Mouse (Mus musculus): ENCODE data around the gene Gm10037. TPM values are rescaled to one million over a fixed set of nuclear protein-coding genes. Genes with fewer than 3 reads are reported as not detected.
"Not testable (repeated sequence)": the region's sequence is repeated elsewhere in the genome, so short reads cannot be mapped to it uniquely, and the experiment has no call there.

Gene Gm10037
- polyA plus RNA-seq (2015; fragmentation: Nextera tagmentation; extraction: Ambion mirVana): 1.1 TPM in 2 replicates

DNA sequence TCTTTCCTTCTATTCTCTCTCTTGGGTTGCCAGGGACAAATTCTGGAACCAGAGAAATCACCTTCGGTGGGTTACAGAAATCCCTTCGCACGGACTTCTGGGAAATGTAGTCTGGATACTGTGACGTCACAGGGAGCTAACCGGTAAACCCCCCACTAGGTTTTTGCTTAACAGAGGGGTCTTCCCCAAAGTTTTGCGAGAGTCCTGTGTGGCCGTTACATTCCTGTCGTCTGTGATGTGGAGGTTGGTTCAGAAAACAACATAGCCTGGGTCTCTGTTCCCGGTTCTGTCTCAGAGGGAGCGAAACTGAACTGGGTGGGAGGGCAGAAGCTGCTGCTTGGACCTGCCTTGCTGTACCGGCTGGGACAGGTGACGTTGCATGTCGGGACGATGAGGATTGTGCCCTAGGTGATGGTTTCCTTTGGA lies at the start of gene Gm10037:
Gene Gm10037, plus strand, starts transcription at position 196 of the 426 bp plus-strand sequence.
- peak within 1 kb of the TSS; percentile 71 for H3K9ac ChIP-seq (ENCODE audit: low read length)
- DNase-seq (ENCODE audit: low spot score) (peak; percentile 56), ATAC-seq (ENCODE audit: low FRiP score, low TSS enrichment) (peak; percentile 70)
- TF ChIP-seq CTCF (IDR thresholded peaks at IDR 0.05; ENCODE audit: low read depth) (no peak), EP300 (optimal IDR thresholded peaks at IDR 0.05) (no peak)
- H3K4me3 ChIP-seq (ENCODE audit: low read depth, low read length): peak within 1 kb of the TSS; percentile 50
- no peaks in the 10 kb centered on the region for H3K4me1 ChIP-seq (replicated peaks; ENCODE audit: control insufficient read depth, insufficient read depth)
- H3K9me3 ChIP-seq (ENCODE audit: control insufficient read depth, low read length): no peaks in the 10 kb centered on the region
- no peak within 1 kb of the TSS for H3K27ac ChIP-seq (replicated peaks)
- H3K36me3 ChIP-seq (ENCODE audit: control insufficient read depth, insufficient read depth, low read length): no peaks in the 10 kb centered on the region
- no peaks in the 10 kb centered on the region for H3K27me3 ChIP-seq (ENCODE audit: control insufficient read depth, insufficient read depth, low read length)
- 2% methylated on average over 14 of the region's 14 CpGs for WGBS
- peak within 1 kb of the TSS; percentile 72 for H3K4me2 ChIP-seq (replicated peaks; ENCODE audit: low read depth)

- no peak for DNase-seq (ENCODE audit: low spot score)
- H3K36me3 ChIP-seq (ENCODE audit: control insufficient read depth, insufficient read depth, low read length): no peaks in the 10 kb centered on the region; the same call in 1 of the 2 replicates
- no peak for ATAC-seq (ENCODE audit: low FRiP score, low TSS enrichment)
- H3K4me1 ChIP-seq (replicated peaks; ENCODE audit: control insufficient read depth, insufficient read depth): no peaks in the 10 kb centered on the region
- no peaks in the 10 kb centered on the region for H3K27me3 ChIP-seq (ENCODE audit: control insufficient read depth, insufficient read depth, low read length)
- no peak overlapping the region for H3K4me2 ChIP-seq (replicated peaks; ENCODE audit: low read depth)
- WGBS: 92% methylated on average over 10 of the region's 10 CpGs
- TF ChIP-seq CTCF (IDR thresholded peaks at IDR 0.05; ENCODE audit: low read depth): no peak
- no peak for TF ChIP-seq EP300 (optimal IDR thresholded peaks at IDR 0.05)
- H3K9ac ChIP-seq (ENCODE audit: low read length): no peak overlapping the region
- no peak overlapping the region for H3K27ac ChIP-seq (replicated peaks)
- H3K4me3 ChIP-seq (ENCODE audit: low read depth, low read length): no peak overlapping the region
- H3K9me3 ChIP-seq (ENCODE audit: control insufficient read depth, low read length): no peaks in the 10 kb centered on the region
Observed at GRCm38 (mm10) chr13:67791921-67792455, 38.9 kb upstream of the Gm10037 start.

- DNase-seq (ENCODE audit: low spot score) (no peak), ATAC-seq (ENCODE audit: low FRiP score, low TSS enrichment) (no peak)
- no peak overlapping the region for H3K27ac ChIP-seq (replicated peaks)
- no peaks in the 10 kb centered on the region for H3K9me3 ChIP-seq (ENCODE audit: control insufficient read depth, low read length)
- TF ChIP-seq CTCF (IDR thresholded peaks at IDR 0.05; ENCODE audit: low read depth) (no peak), EP300 (optimal IDR thresholded peaks at IDR 0.05) (no peak)
- H3K4me1 ChIP-seq (replicated peaks; ENCODE audit: control insufficient read depth, insufficient read depth): no peaks in the 10 kb centered on the region
- H3K4me2 ChIP-seq (replicated peaks; ENCODE audit: low read depth): no peak overlapping the region
- H3K4me3 ChIP-seq (ENCODE audit: low read depth, low read length): no peak overlapping the region
- 87% methylated on average over 3 of the region's 3 CpGs for WGBS
- H3K27me3 ChIP-seq (ENCODE audit: control insufficient read depth, insufficient read depth, low read length): no peaks in the 10 kb centered on the region
- no peaks in the 10 kb centered on the region for H3K36me3 ChIP-seq (ENCODE audit: control insufficient read depth, insufficient read depth, low read length)
- H3K9ac ChIP-seq (ENCODE audit: low read length): no peak overlapping the region
Observed at GRCm38 (mm10) chr13:67798618-67799017, 32.3 kb upstream of the Gm10037 start.

DNA sequence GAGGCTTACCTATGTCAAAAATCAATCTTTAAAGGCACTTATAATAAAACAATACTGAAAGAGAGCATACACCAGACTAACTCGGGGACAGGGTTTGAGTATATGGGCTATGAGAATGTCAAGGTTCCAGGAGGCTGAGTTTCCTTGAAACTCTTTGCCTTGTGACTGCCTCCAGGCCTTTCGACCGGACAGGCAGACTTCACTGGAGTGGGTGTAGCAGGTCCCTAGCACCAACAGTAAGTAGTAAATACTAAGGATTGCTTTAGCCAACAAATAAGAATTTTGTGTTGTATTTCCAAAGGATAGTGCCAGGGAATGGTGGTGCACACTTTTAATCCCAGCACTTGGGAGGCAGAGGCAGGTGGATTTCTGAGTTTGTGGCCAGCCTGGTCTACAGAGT lies 31.8 kb upstream of the Gm10037 start:
- H3K36me3 ChIP-seq (ENCODE audit: control insufficient read depth, insufficient read depth, low read length); H3K4me1 ChIP-seq (replicated peaks; ENCODE audit: control insufficient read depth, insufficient read depth); H3K4me3 ChIP-seq (ENCODE audit: low read depth, low read length); H3K4me2 ChIP-seq (replicated peaks; ENCODE audit: low read depth); ATAC-seq (ENCODE audit: low FRiP score, low TSS enrichment); H3K27me3 ChIP-seq (ENCODE audit: control insufficient read depth, insufficient read depth, low read length); DNase-seq (ENCODE audit: low spot score); H3K9me3 ChIP-seq (ENCODE audit: control insufficient read depth, low read length); H3K27ac ChIP-seq (replicated peaks); H3K9ac ChIP-seq (ENCODE audit: low read length): not testable (repeated sequence)
- WGBS: 84% methylated on average over 3 of the region's 3 CpGs

- no peak overlapping the region for H3K4me3 ChIP-seq (ENCODE audit: low read depth, low read length)
- no peaks in the 10 kb centered on the region for H3K4me1 ChIP-seq (replicated peaks; ENCODE audit: control insufficient read depth, insufficient read depth)
- no peaks in the 10 kb centered on the region for H3K27me3 ChIP-seq (ENCODE audit: control insufficient read depth, insufficient read depth, low read length)
- TF ChIP-seq CTCF (IDR thresholded peaks at IDR 0.05; ENCODE audit: low read depth) (no peak), EP300 (optimal IDR thresholded peaks at IDR 0.05) (no peak)
- no peak overlapping the region for H3K27ac ChIP-seq (replicated peaks)
- no peak overlapping the region for H3K9ac ChIP-seq (ENCODE audit: low read length)
- DNase-seq (ENCODE audit: low spot score): no peak
- ATAC-seq (ENCODE audit: low FRiP score, low TSS enrichment): no peak
- no peaks in the 10 kb centered on the region for H3K36me3 ChIP-seq (ENCODE audit: control insufficient read depth, insufficient read depth, low read length)
- WGBS: 36% methylated on average over 1 of the region's 1 CpGs
- no peaks in the 10 kb centered on the region for H3K9me3 ChIP-seq (ENCODE audit: control insufficient read depth, low read length)
- no peak overlapping the region for H3K4me2 ChIP-seq (replicated peaks; ENCODE audit: low read depth)
Observed at GRCm38 (mm10) chr13:67811651-67812210, 19.2 kb upstream of the Gm10037 start.

DNA sequence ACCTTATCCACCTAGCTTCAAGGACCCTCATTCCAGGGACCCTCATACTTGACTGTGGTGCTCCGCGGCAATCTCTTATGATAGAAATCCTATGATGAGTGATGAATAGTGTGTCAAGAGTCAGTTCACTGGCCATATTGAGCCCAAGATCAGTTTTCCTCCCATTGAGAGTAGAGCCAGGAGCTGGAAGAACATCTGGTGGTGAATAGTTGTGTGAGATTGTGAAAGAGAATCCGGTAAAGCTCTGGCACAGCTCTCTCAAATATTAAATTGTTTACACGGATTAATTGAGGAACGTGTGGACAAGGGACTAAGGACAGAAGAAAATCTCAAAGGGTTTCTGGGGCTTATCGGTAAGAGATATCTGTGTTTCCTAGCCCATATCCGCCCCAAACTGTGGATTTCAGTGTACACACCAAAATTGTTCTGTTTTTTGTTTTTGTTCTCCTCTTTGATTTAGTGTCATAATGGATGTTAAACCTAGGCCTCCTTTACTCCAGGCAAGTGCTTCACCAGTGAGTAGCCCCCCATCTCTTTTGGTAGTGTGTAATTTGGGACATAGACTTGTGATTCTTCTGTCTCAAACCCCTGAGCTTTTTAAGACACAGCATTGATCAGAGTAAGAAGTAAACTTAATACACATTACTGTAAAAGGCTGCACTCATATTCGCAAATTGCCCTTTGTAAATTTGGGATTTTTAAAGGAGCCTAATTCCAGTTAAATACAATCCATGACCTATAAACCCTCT lies 17.8 kb upstream of the Gm10037 start:
- 72% methylated on average over 8 of the region's 8 CpGs for WGBS
- H3K9ac ChIP-seq (ENCODE audit: low read length): no peak overlapping the region
- H3K4me1 ChIP-seq (replicated peaks; ENCODE audit: control insufficient read depth, insufficient read depth): no peaks in the 10 kb centered on the region
- no peaks in the 10 kb centered on the region for H3K27me3 ChIP-seq (ENCODE audit: control insufficient read depth, insufficient read depth, low read length)
- no peak for DNase-seq (ENCODE audit: low spot score)
- no peak for TF ChIP-seq EP300 (optimal IDR thresholded peaks at IDR 0.05)
- TF ChIP-seq CTCF (IDR thresholded peaks at IDR 0.05; ENCODE audit: low read depth): no peak
- ATAC-seq (ENCODE audit: low FRiP score, low TSS enrichment): no peak
- H3K4me2 ChIP-seq (replicated peaks; ENCODE audit: low read depth): peak overlapping the region; percentile 59
- no peaks in the 10 kb centered on the region for H3K36me3 ChIP-seq (ENCODE audit: control insufficient read depth, insufficient read depth, low read length)
- H3K27ac ChIP-seq (replicated peaks): no peak overlapping the region; the same call in 1 of the 2 replicates
- no peaks in the 10 kb centered on the region for H3K9me3 ChIP-seq (ENCODE audit: control insufficient read depth, low read length)
- peak overlapping the region; percentile 88 for H3K4me3 ChIP-seq (ENCODE audit: low read depth, low read length)
